Mouse (Mus musculus) liver, embryonic 13.5 days (tissue): Measurements from ENCODE around the gene Stac3. TPM values are rescaled to one million over a fixed set of nuclear protein-coding genes. Genes with fewer than 3 reads are reported as not detected.

Experiments
- ATAC-seq: fragments of 200-750 bp; cut with Nextera tagmentation; 2 replicates; pipeline ENCODE4 v1.8.0; 2017; ENCODE audit warnings: low read depth, mild to moderate bottlenecking, moderate number of reproducible peaks, moderate library complexity
- DNase-seq: peaks from one replicate; pipeline ENCODE4 v3.0.0; 2022
- H3K27ac ChIP-seq: fragments of 300-500 bp; sonication (generic); 2 replicates; pipeline ENCODE4 v1.5.1; 2015; ENCODE audit warnings: moderate library complexity, mild to moderate bottlenecking, inconsistent platforms
- H3K27me3 ChIP-seq: fragments of 300-500 bp; sonication (generic); 2 replicates; pipeline ENCODE4 v1.6.1; 2015; ENCODE audit warnings: mild to moderate bottlenecking, inconsistent platforms
- H3K36me3 ChIP-seq: fragments of 300-500 bp; sonication (generic); 2 replicates; pipeline ENCODE4 v1.6.1; 2015; ENCODE audit warnings: mild to moderate bottlenecking, inconsistent platforms
- H3K4me1 ChIP-seq: fragments of 300-500 bp; sonication (generic); replicated peaks from 2 replicates; pipeline ENCODE4 v1.6.1; 2015; ENCODE audit warnings: inconsistent platforms
- H3K4me2 ChIP-seq: fragments of 300-500 bp; sonication (generic); 2 replicates; pipeline ENCODE4 v1.6.1; 2015; ENCODE audit warnings: inconsistent platforms, mild to moderate bottlenecking, moderate library complexity
- H3K4me3 ChIP-seq: fragments of 300-500 bp; sonication (generic); replicated peaks from 2 replicates; pipeline ENCODE4 v1.5.1; 2015; ENCODE audit warnings: mild to moderate bottlenecking, inconsistent platforms
- H3K9ac ChIP-seq: fragments of 300-500 bp; sonication (generic); 2 replicates; pipeline ENCODE4 v1.6.1; 2015; ENCODE audit warnings: mild to moderate bottlenecking, inconsistent platforms
- H3K9me3 ChIP-seq: fragments of 300-500 bp; sonication (generic); replicated peaks from 2 replicates; pipeline ENCODE4 v1.6.1; 2016; ENCODE audit warnings: inconsistent platforms
- WGBS: fragments of 180-500 bp; shearing (Covaris S2); methylation state at CpG from one replicate; pipeline ENCODE4 v1.1.7; 2015; ENCODE audit not compliant: insufficient replicate concordance; 5-methylcytosine and 5-hydroxymethylcytosine counted together
- polyA plus RNA-seq: library from polyadenylated mRNA; unstranded; fragments of >200 nt; fragmentation: Nextera tagmentation; extraction: Ambion mirVana; gene quantifications from 2 replicates; pipeline ENCODE4 v1.2.1, GENCODE M21; 2015

Gene Stac3
- polyA plus RNA-seq, 1 experiment from 2014 or later: 0.47 TPM

DNA sequence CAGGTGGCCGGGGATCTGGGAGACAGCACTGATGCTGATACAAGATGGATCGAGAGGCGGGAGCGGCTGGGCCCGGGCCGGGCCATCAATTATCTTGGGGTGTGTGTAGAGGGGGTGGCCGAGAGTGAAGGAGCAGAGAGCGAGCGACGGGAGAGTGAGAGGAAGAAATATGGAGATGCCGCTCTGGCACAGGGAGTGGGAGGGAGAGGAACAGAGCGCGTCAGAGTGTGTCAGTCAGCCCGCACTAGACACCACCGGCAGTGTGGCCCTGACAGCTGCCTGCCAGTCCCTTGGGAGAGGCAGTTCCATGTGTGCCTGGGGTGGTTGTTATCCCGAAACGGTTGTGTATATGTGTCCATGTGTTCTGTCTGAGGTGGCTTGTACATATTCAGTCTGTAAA is 26.0 kb downstream of the Stac3 start:
- Histone ChIP-seq H3K4me2 (no peak overlapping the region), H3K36me3 (no peaks in the 10 kb centered on the region), H3K4me1 (peaks cover 13% of the 10 kb centered on the region), H3K9me3 (no peaks in the 10 kb centered on the region), H3K4me3 (no peak overlapping the region), H3K27ac (no peak overlapping the region), H3K27me3 (peaks cover 97% of the 10 kb centered on the region), H3K9ac (no peak overlapping the region)
- DNase-seq: no peak
- WGBS: 8% methylated on average over 17 of the region's 17 CpGs
- ATAC-seq: no peak

DNA sequence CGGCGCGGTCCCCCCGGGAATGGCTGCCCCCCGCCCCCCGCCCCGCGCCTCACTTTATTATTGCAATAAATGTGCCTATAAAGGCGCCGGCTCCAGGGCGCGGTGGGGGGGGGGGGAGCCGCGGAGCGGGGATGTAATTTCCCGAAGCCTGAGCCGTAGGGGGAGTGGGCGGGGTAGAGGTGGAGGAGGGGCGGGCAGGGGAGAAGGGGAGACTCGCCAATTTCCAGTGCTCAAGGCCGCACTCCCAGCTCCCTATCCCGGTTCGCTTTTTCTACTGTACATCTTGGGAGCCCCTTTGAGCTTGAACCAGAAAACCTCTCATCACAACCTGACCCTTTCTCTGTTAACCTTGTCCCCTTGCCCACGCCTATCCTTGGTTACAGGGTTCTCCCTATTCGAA is 29.5 kb downstream of the Stac3 start:
- WGBS: 3% methylated on average over 23 of the region's 25 CpGs
- H3K27me3 ChIP-seq: peaks cover 100% of the 10 kb centered on the region
- no peak overlapping the region for H3K9ac ChIP-seq
- H3K9me3 ChIP-seq: no peaks in the 10 kb centered on the region
- peaks cover 21% of the 10 kb centered on the region for H3K4me1 ChIP-seq
- H3K36me3 ChIP-seq: no peaks in the 10 kb centered on the region
- H3K27ac ChIP-seq: no peak overlapping the region
- no peak for DNase-seq
- no peak overlapping the region for H3K4me3 ChIP-seq
- H3K4me2 ChIP-seq: no peak overlapping the region
- ATAC-seq: no peak

DNA sequence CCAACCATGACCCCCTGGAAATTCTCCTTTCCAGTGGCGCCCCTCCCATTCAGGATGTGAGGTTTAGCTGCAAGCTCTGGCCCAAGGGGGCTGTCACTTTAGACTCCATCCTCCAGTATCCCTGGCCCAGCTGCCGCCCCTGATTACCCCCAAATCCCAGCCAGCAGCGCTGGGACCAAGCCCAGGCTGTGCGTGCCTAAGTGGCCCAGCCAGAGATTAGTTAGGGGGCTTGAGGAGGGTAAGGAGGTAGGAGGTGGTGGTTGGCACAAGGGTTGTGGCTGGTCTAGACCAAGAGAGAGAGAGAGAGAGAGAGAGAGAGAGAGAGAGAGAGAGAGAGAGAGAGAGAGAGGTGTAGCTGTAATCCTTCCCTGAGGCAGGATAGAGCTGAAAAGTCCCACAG is 30.1 kb downstream of the Stac3 start:
- H3K4me2 ChIP-seq: no peak overlapping the region
- no peak for DNase-seq
- no peaks in the 10 kb centered on the region for H3K36me3 ChIP-seq
- peaks cover 100% of the 10 kb centered on the region for H3K27me3 ChIP-seq
- no peak overlapping the region for H3K4me3 ChIP-seq
- 4% methylated on average over 4 of the region's 4 CpGs for WGBS
- H3K27ac ChIP-seq: no peak overlapping the region
- peaks cover 16% of the 10 kb centered on the region for H3K4me1 ChIP-seq
- H3K9me3 ChIP-seq: no peaks in the 10 kb centered on the region
- no peak overlapping the region for H3K9ac ChIP-seq
- no peak for ATAC-seq

DNA sequence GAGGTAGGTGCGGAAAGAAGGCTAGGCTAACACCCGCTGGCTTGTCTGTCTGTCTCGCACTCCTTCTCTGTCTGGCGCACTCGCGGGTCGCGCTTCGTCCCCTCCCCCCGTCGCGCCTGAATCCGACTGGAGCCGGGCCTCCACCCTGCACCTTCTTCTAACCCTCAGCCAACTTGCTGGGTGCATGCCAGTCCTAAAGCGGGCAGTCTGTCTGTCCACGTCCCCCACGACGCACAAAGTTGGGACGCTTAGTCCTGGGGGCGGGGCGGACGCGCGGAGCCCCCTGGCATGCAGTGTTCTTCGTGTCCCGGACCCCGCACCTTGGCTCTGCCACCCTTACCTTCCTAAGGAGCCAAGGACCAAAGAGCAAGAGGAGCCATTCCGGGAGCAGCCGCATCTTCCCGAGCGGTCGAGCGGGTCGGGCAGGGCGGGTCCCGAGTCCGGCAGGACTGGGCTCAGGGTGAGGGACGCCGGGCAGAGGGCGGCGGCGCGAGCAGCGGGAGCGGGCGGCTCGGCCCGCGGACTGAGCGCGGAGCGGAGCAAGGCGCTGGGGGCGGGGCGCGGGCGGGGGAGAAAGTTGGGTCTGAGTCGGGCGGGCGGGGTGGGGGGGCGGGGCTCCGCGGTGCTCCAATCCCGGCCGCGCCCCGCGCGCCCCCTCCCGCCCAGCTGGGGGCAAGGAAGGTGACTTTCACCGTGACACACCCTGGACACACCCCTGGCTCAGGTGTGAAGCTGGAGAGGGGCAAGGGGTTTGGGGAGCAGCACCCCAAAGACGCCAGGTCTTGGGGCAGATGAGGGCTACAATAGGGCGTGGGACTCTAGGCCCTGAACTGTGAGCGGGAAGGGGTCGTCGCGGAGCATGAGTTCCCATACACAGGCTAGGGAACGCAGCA is 32.8 kb downstream of the Stac3 start, which contains the start of gene Nxph4:
Gene Nxph4, minus strand, starts transcription at position 524 of the 893 bp plus-strand sequence.
- Histone ChIP-seq H3K4me1 (peaks cover 13% of the 10 kb centered on the region), H3K27me3 (peaks cover 87% of the 10 kb centered on the region), H3K36me3 (peaks cover 5% of the 10 kb centered on the region), H3K27ac (no peak within 1 kb of the TSS), H3K9me3 (no peaks in the 10 kb centered on the region), H3K4me2 (peak within 1 kb of the TSS; percentile 59), H3K9ac (no peak within 1 kb of the TSS), H3K4me3 (peak within 1 kb of the TSS; percentile 42)
- ATAC-seq (peak; percentile 8; the same call in 1 of the 2 replicates), DNase-seq (no peak)
- WGBS: under 1% methylated on average over 66 of the region's 78 CpGs

DNA sequence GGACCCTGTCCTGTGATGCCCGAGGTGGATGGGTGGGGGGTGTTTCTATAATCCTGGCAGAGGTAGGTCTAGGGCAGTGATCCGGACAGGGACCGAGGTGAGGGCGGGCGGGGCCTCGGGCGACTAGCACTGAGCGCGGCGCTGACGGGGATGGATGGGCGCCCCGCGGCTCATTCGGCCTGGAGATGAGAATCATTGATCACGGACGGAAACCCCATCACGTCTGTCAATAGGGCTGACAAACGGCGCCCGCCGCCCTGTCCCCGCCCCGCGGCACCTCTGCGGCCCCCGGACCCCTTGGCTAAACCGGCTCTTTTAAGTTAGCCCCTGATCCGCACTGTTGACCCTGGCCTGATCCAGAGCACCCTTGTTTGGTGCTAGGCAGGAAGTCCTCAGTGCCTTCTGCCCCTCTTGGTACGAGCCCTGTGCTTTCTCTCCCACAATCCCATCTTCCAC is 33.5 kb downstream of the Stac3 start:
- no peak overlapping the region for H3K9ac ChIP-seq
- H3K4me1 ChIP-seq: peaks cover 13% of the 10 kb centered on the region
- H3K4me3 ChIP-seq: peak overlapping the region; percentile 42
- peaks cover 84% of the 10 kb centered on the region for H3K27me3 ChIP-seq
- no peaks in the 10 kb centered on the region for H3K9me3 ChIP-seq
- DNase-seq: no peak
- H3K4me2 ChIP-seq: peak overlapping the region; percentile 59
- H3K27ac ChIP-seq: no peak overlapping the region
- WGBS: 3% methylated on average over 30 of the region's 30 CpGs
- ATAC-seq: peak; percentile 32; the same call in 1 of the 2 replicates
- H3K36me3 ChIP-seq: peaks cover 11% of the 10 kb centered on the region

DNA sequence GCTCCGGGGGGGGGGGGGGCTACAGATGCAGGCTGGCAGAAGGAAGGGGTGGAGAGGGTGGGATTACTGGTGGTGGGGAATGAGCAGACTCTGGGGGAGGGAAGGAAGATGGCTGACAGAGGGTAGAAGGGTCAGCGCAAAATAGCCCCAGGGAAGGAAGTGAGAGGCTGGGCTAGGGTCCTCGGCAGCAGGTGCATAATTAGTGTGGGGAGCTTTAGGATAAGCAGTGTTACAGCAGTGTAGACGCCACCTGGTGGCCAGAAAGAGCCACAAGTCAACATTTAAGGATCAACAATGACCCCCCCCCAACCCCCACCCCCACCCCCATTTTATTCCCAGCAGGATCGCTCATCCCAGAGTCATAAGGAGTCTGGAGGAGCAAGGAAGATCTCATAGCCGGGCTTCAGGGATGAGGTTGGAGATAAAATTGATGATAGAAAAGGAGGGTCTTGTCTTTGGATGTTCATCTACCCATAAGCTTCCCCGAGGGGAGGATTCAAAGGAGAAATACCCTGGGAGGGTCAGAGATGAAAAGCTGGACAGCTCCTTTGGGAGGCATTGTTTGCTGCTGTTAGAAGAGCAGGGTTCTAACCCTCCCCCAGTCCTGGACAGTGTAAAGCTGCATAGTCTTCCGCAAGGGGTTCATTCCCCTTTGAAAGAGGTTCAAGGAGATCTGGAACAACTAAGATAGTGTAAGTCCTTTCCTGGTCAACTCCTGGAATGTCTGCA is 35.3 kb downstream of the Stac3 start:
- DNase-seq (no peak), ATAC-seq (no peak)
- H3K4me3 ChIP-seq: no peak overlapping the region
- peaks cover 13% of the 10 kb centered on the region for H3K4me1 ChIP-seq
- H3K9me3 ChIP-seq: no peaks in the 10 kb centered on the region
- H3K36me3 ChIP-seq: peaks cover 27% of the 10 kb centered on the region
- peaks cover 67% of the 10 kb centered on the region for H3K27me3 ChIP-seq
- no peak overlapping the region for H3K9ac ChIP-seq
- 9% methylated on average over 8 of the region's 8 CpGs for WGBS
- H3K4me2 ChIP-seq: no peak overlapping the region
- no peak overlapping the region for H3K27ac ChIP-seq

DNA sequence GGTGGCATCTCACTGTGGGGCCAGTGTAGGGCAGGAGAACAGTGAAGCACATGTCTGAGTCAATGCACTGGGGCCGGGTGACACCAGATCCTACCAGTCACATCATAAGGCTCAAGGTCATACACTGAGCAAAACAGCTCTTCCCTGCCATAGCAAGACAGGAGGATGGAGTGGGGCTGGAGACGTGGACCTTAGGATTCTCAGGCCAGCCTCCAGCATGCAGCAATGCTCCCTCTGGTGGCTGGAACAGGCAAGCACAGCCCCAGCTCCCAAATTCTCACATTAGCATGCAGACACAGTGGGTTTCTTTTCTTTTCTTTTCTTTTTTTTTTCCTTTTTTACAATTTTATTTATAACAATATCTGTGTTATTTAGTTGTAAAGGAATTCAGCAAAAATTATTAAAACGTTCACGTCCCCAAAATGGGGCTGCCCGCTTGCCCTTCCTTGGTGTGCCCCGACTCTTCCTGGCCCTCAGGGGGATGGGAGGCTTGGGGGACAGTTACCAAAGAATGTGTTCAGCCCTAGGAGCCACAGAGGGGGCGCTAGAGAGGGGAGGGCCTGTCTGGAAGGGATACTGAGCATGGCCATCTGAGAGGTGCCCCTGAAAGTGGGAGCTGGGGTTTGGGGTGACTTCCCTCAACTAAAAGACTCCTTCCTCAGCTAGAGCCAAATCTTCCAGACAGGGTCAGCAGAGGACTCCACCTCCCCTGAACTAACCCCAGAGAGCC is 36.5 kb downstream of the Stac3 start:
- DNase-seq (peak; percentile 44), ATAC-seq (no peak)
- Histone ChIP-seq H3K4me2 (no peak overlapping the region), H3K4me3 (no peak overlapping the region), H3K27ac (no peak overlapping the region), H3K9me3 (no peaks in the 10 kb centered on the region), H3K9ac (no peak overlapping the region), H3K36me3 (peaks cover 34% of the 10 kb centered on the region), H3K27me3 (peaks cover 56% of the 10 kb centered on the region), H3K4me1 (peaks cover 13% of the 10 kb centered on the region)
- WGBS: 27% methylated on average over 7 of the region's 7 CpGs

DNA sequence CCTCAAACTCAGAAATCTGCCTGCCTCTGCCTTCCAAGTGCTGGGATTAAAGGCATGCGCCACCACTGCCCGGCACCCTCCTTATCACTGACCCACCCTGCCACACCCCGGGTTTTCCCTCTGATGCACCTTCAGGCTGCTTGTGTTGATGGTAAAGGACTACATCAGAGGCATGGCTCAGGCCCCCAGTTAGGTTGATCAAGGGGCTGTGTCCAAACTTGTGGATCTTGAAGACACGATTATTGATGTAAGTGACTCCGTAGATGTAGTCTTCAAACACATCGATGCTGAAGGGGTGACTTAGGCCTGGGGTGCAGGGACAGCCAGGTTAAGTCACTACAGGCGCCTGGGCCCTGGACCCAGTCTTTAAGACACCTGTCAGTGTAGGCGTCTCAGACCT is 40.0 kb downstream of the Stac3 start:
- Histone ChIP-seq H3K4me3 (no peak overlapping the region), H3K27me3 (peaks cover 25% of the 10 kb centered on the region), H3K4me1 (no peaks in the 10 kb centered on the region; the same call in 1 of the 2 replicates), H3K9ac (no peak overlapping the region), H3K27ac (no peak overlapping the region), H3K9me3 (no peaks in the 10 kb centered on the region), H3K4me2 (no peak overlapping the region), H3K36me3 (peaks cover 60% of the 10 kb centered on the region)
- WGBS: 74% methylated on average over 8 of the region's 8 CpGs
- DNase-seq (no peak), ATAC-seq (no peak)

DNA sequence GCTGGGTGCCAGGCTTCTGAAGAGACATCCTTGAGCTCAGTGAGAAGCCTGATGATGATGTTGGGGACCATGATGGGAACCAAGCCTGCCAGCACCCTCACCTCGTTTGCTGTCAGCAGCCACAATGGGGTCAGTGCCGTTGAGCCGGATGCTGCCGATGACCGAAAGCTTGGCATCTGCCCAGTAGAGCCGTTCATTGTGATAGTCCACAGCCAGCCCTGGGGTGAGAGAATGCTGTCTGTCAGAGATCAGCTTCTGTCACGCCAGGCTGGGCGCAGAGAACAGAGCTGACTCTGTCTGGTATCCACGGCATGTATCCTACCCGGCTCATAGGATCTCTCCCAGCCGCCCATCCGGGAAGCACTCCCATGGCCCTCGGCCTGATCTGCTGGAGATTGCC is 40.6 kb downstream of the Stac3 start:
- WGBS: 73% methylated on average over 13 of the region's 13 CpGs
- Histone ChIP-seq H3K9me3 (no peaks in the 10 kb centered on the region), H3K36me3 (peaks cover 66% of the 10 kb centered on the region), H3K27me3 (peaks cover 21% of the 10 kb centered on the region), H3K9ac (no peak overlapping the region), H3K4me1 (no peaks in the 10 kb centered on the region), H3K4me3 (no peak overlapping the region), H3K4me2 (no peak overlapping the region), H3K27ac (no peak overlapping the region)
- no peak for ATAC-seq
- DNase-seq: no peak

DNA sequence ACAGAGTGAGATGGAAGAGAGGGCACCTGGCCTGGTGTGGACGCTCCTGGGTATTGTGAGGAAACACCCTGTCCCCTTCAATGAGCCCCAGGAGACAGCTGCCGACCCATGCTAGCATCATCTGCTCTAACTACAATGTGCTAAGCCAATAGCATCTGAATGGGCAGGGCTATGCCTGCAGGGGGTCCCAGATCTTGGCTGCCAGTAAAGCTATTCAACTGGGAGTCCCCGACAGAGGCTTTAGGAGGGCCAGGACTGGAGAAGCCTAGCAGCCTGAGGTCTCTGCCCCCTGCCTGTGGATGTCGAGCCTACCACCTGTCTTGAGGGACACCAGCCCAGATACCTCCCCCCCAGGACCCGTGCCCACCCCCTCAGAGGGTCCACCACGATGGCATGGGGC is 41.2 kb downstream of the Stac3 start:
- H3K9ac ChIP-seq: no peak overlapping the region
- no peaks in the 10 kb centered on the region for H3K4me1 ChIP-seq
- WGBS: 49% methylated on average over 6 of the region's 6 CpGs
- H3K4me2 ChIP-seq: no peak overlapping the region
- H3K27ac ChIP-seq: no peak overlapping the region
- no peak overlapping the region for H3K4me3 ChIP-seq
- DNase-seq: no peak
- peaks cover 72% of the 10 kb centered on the region for H3K36me3 ChIP-seq
- peaks cover 17% of the 10 kb centered on the region for H3K27me3 ChIP-seq
- ATAC-seq: no peak
- no peaks in the 10 kb centered on the region for H3K9me3 ChIP-seq

DNA sequence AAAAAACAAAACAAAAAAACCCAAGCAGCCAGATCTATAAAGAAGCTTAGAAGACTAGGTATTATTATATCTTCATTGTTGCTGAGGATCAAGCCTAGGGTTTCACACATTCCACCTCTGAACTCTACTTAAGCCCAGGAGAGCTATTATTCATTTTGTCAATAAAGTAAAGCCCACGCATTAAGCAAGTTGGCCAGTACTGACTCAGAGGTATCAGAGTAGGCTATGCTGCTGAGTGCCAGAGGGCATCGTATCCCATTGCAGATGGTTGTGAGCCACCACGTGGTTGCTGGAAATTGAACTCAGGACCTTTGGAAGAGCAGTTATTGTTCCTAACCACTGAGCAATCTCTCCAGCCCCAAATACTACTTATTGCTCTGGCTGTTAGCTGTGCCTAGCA is 42.4 kb downstream of the Stac3 start:
- 63% methylated on average over 3 of the region's 3 CpGs for WGBS
- Histone ChIP-seq H3K9ac (no peak overlapping the region), H3K4me1 (no peaks in the 10 kb centered on the region), H3K36me3 (peaks cover 80% of the 10 kb centered on the region), H3K4me3 (no peak overlapping the region), H3K4me2 (no peak overlapping the region), H3K9me3 (no peaks in the 10 kb centered on the region), H3K27me3 (peaks cover 12% of the 10 kb centered on the region), H3K27ac (no peak overlapping the region)
- no peak for ATAC-seq
- no peak for DNase-seq
